Mouse (Mus musculus) heart, adult 2 months (tissue): ENCODE data around the gene Tex46.

ENCODE experiments used
- CTCF ChIP-seq: fragments of 200-600 bp; IDR thresholded peaks from 2 replicates; pipeline ENCODE4 v1.8.1; 2022; ENCODE audit warnings: antibody characterized with exemption, mild to moderate bottlenecking, moderate library complexity
- POLR2A ChIP-seq: fragments of 200-500 bp; IDR thresholded peaks from 2 replicates; pipeline ENCODE4 v1.6.1; 2011; ENCODE audit warnings: mild to moderate bottlenecking, low read depth, low read length, control low read depth; ENCODE audit not compliant: insufficient read depth

- TF ChIP-seq POLR2A (no peak), CTCF (no peak)
Observed at GRCm38 (mm10) chr4:136626590-136626989, 16.4 kb downstream of the Tex46 start.
